Mouse (Mus musculus) granulocyte monocyte progenitor cell, adult 5-6 weeks (primary cell): ENCODE data around the gene Dppa5a. TPM values are rescaled to one million over a fixed set of nuclear protein-coding genes. Genes with fewer than 3 reads are reported as not detected.
"Not testable (repeated sequence)": the region's sequence is repeated elsewhere in the genome, so short reads cannot be mapped to it uniquely, and the experiment has no call there.

Experiments
- ATAC-seq: replicated peaks from 2 replicates; pipeline ENCODE4 v1.8.0; 2016; ENCODE audit warnings: mild to moderate bottlenecking, moderate TSS enrichment, inconsistent platforms; ENCODE audit not compliant: poor library complexity, severe bottlenecking
- total RNA-seq, 2 experiments: library from RNA; stranded (forward) in 1 of 2; stranded (reverse) in 1 of 2; fragments of 200-712, 200-1000 nt in 1 of 2; fragments of >200 nt in 1 of 2; fragmentation: Nextera tagmentation in 1 of 2; gene quantifications; 2 replicates each; pipeline ENCODE4 v1.2.3; 2014 to 2017

Dppa5a gene
- total RNA-seq, 2 experiments from 2014 or later = not detected

DNA sequence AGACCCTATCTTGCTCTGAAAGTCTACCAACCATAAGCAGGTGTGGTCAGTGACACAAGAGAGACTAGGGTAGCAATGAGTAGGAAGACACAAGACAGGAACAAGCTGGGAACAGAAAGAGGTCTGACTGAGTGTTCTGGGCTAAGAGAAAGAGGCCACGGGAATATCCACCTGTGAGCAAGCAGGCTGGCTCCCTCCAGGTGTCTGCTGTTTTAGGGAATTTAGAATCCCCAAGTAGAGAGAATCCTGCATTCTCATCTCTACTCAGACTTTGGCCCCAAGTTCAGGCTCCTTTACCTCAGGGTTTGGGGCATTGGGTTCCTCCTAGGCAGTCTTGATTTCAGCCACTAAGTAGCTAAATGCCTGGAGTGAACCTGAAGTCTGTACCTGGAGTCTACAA, 40.7 kb downstream of the Dppa5a start, which contains the start of gene Omt2b:
Gene Omt2b (plus strand): TSS at position 301 of the 400 bp plus-strand sequence.
- ATAC-seq = not testable (repeated sequence)

DNA sequence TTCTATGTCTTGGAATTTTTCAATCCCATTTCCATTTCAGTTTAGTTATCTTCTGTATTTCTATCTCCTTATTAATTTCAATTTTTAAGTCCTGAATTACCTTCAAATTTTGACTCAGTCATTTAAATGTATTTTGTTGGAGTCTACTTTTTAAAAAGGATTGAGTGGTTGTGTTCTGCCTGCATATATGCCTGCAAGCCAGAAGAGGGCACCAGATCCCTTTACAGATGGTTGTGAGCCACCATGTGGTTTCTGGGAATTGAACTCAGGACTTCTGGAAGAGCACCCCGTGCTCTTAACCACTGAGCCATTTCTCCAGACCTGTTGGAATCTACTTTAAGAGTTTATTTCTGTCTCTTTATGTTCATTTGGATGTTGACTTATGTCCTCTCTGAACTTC, 48.5 kb downstream of the Dppa5a start:
- ATAC-seq = no peak

Other genes starting within 250 kb of the Dppa5a start
- gene Gsta4, start 185.4 kb downstream of the Dppa5a start, total RNA-seq (2014; fragmentation: Nextera tagmentation) = 1.9 and 3.4 TPM in 2 replicates
- gene Gsta4, start 185.4 kb downstream of the Dppa5a start, total RNA-seq (2017) = 2.0 and 2.8 TPM in 2 replicates
- gene Gsta1, start 137.5 kb downstream of the Dppa5a start, total RNA-seq (2014; fragmentation: Nextera tagmentation) = not detected in 2 replicates
- not detected in 2 replicates for gene Gsta1, start 137.5 kb downstream of the Dppa5a start, total RNA-seq (2017)
- gene Gm3776, start 111.0 kb downstream of the Dppa5a start, total RNA-seq (2014; fragmentation: Nextera tagmentation) = not detected in 2 replicates
- not detected in 2 replicates for gene Gm3776, start 111.0 kb downstream of the Dppa5a start, total RNA-seq (2017)
- gene Gm10639, start 78.3 kb downstream of the Dppa5a start, total RNA-seq (2014; fragmentation: Nextera tagmentation) = not detected in 2 replicates
- gene Gm10639, start 78.3 kb downstream of the Dppa5a start, total RNA-seq (2017) = not detected in 2 replicates
- gene Omt2a, start 53.4 kb downstream of the Dppa5a start, total RNA-seq (2014; fragmentation: Nextera tagmentation) = not detected in 2 replicates
- not detected in 2 replicates for gene Omt2a, start 53.4 kb downstream of the Dppa5a start, total RNA-seq (2017)
- not detected in 2 replicates for gene Omt2b, start 40.6 kb downstream of the Dppa5a start, total RNA-seq (2014; fragmentation: Nextera tagmentation)
- gene Omt2b, start 40.6 kb downstream of the Dppa5a start, total RNA-seq (2017) = not detected in 2 replicates
- not detected in 2 replicates for gene Gsta2, start 12.4 kb downstream of the Dppa5a start, total RNA-seq (2014; fragmentation: Nextera tagmentation)
- gene Gsta2, start 12.4 kb downstream of the Dppa5a start, total RNA-seq (2017) = not detected in 2 replicates
- gene Ooep, start 10.5 kb upstream of the Dppa5a start, total RNA-seq (2014; fragmentation: Nextera tagmentation) = not detected in 2 replicates
- gene Ooep, start 10.5 kb upstream of the Dppa5a start, total RNA-seq (2017) = not detected in 2 replicates
- 0.28 TPM in 1 of 2 replicates, not detected in the other for gene Ddx43, start 27.6 kb upstream of the Dppa5a start, total RNA-seq (2014; fragmentation: Nextera tagmentation)
- gene Ddx43, start 27.6 kb upstream of the Dppa5a start, total RNA-seq (2017) = 0.04 TPM in 1 of 2 replicates, not detected in the other
- 23.1 and 24.9 TPM in 2 replicates for gene Cgas, start 75.1 kb upstream of the Dppa5a start, total RNA-seq (2014; fragmentation: Nextera tagmentation)
- gene Cgas, start 75.1 kb upstream of the Dppa5a start, total RNA-seq (2017) = 20.1 and 23.2 TPM in 2 replicates
- gene Mto1, start 80.0 kb upstream of the Dppa5a start, total RNA-seq (2014; fragmentation: Nextera tagmentation) = 27.8 and 43.2 TPM in 2 replicates
- 30.2 and 31.5 TPM in 2 replicates for gene Mto1, start 80.0 kb upstream of the Dppa5a start, total RNA-seq (2017)
- not detected in 2 replicates for gene Gm17324, start 80.6 kb upstream of the Dppa5a start, total RNA-seq (2014; fragmentation: Nextera tagmentation)
- 0.46 TPM in 1 of 2 replicates, not detected in the other for gene Gm17324, start 80.6 kb upstream of the Dppa5a start, total RNA-seq (2017)
- gene Eef1a1, start 121.0 kb upstream of the Dppa5a start, total RNA-seq (2014; fragmentation: Nextera tagmentation) = 11,615 and 12,636 TPM in 2 replicates
- gene Eef1a1, start 121.0 kb upstream of the Dppa5a start, total RNA-seq (2017) = 9,337 and 10,965 TPM in 2 replicates
- 5.5 and 11.3 TPM in 2 replicates for gene Slc17a5, start 219.9 kb upstream of the Dppa5a start, total RNA-seq (2014; fragmentation: Nextera tagmentation)
- 8.9 and 11.5 TPM in 2 replicates for gene Slc17a5, start 219.9 kb upstream of the Dppa5a start, total RNA-seq (2017)
- not detected in 2 replicates for gene Cd109, start 247.4 kb upstream of the Dppa5a start, total RNA-seq (2014; fragmentation: Nextera tagmentation)
- gene Cd109, start 247.4 kb upstream of the Dppa5a start, total RNA-seq (2017) = not detected in 2 replicates